Comparison of ENCODE assay signal across 9 mouse cellular contexts in genomic region chr4:107139836-107140631, GRCm38 (mm10). TPM values are rescaled to one million over a fixed set of nuclear protein-coding genes. Genes with fewer than 3 reads are reported as not detected.
DNase-seq lines count a peak whose midpoint lies in the region; ATAC-seq and TF ChIP-seq lines count a peak whose summit lies in the region.
"Had no signal": no experiment of that assay in that cellular context is flagged by ENCODE, and none has a peak within 500 bp of the region (broad histone marks: within the 10 kb centered on the region; RNA-seq: fewer than 3 reads in every experiment).

No protein-coding gene starts in this region.

- no peak overlapping the region for H3K4me2 ChIP-seq in forebrain, embryonic 15.5 days (replicated peaks)
- H3K4me2 ChIP-seq in midbrain, postnatal 0 days (ENCODE audit: low read depth, low read length, poor library complexity, severe bottlenecking), result no peak overlapping the region
- H3K4me2 ChIP-seq in heart, embryonic 11.5 days, result no peak overlapping the region

- no peaks in the 10 kb centered on the region for H3K9me3 ChIP-seq in forebrain, embryonic 15.5 days
- no peaks in the 10 kb centered on the region for H3K9me3 ChIP-seq in midbrain, postnatal 0 days (ENCODE audit: low read length)
- no peaks in the 10 kb centered on the region for H3K9me3 ChIP-seq in heart, embryonic 11.5 days (replicated peaks; ENCODE audit: control insufficient read depth, low read length)

- no peak overlapping the region for H3K9ac ChIP-seq in forebrain, embryonic 15.5 days (replicated peaks)
- H3K9ac ChIP-seq in midbrain, postnatal 0 days (replicated peaks; ENCODE audit: low read length, poor library complexity, severe bottlenecking), result no peak overlapping the region
- no peak overlapping the region for H3K9ac ChIP-seq in heart, embryonic 11.5 days (ENCODE audit: low read depth, low read length)

- H3K4me1 ChIP-seq in forebrain, embryonic 15.5 days, result peaks cover 28% of the 10 kb centered on the region
- H3K4me1 ChIP-seq in midbrain, postnatal 0 days (ENCODE audit: insufficient read depth, low read length), result peaks cover 4% of the 10 kb centered on the region; the same call in 1 of the 2 replicates
- peaks cover 30% of the 10 kb centered on the region for H3K4me1 ChIP-seq in heart, embryonic 11.5 days (ENCODE audit: control insufficient read depth, insufficient read depth, low read length)

- ATAC-seq in forebrain, embryonic 15.5 days (replicated peaks), result no peak
- no peak; the same call in 1 of the 2 replicates for ATAC-seq in midbrain, postnatal 0 days (ENCODE audit: low FRiP score)
- no peak; the same call in 1 of the 2 replicates for ATAC-seq in heart, embryonic 11.5 days (replicated peaks; ENCODE audit: insufficient number of reproducible peaks, low FRiP score, low TSS enrichment)

- TF ChIP-seq CTCF in midbrain, postnatal 0 days (IDR thresholded peaks at IDR 0.05), result no peak

- no peaks in the 10 kb centered on the region for H3K36me3 ChIP-seq in forebrain, embryonic 15.5 days
- H3K36me3 ChIP-seq in midbrain, postnatal 0 days (ENCODE audit: insufficient read depth, low read length), result no peaks in the 10 kb centered on the region
- H3K36me3 ChIP-seq in heart, embryonic 11.5 days (ENCODE audit: control insufficient read depth, insufficient read depth, low read length), result no peaks in the 10 kb centered on the region

- H3K27ac ChIP-seq in forebrain, embryonic 15.5 days (replicated peaks), result peak overlapping the region; percentile 46
- H3K27ac ChIP-seq in midbrain, postnatal 0 days (ENCODE audit: low read depth, low read length), result peak overlapping the region; percentile 47
- no peak overlapping the region for H3K27ac ChIP-seq in heart, embryonic 11.5 days (ENCODE audit: low read depth, low read length)

- WGBS in forebrain, embryonic 15.5 days, result 45% methylated on average over 13 of the region's 13 CpGs
- WGBS in midbrain, postnatal 0 days, result 56% methylated on average over 13 of the region's 13 CpGs
- 51% methylated on average over 13 of the region's 13 CpGs for WGBS in heart, embryonic 11.5 days (ENCODE audit: insufficient replicate concordance)

- no peaks in the 10 kb centered on the region for H3K27me3 ChIP-seq in forebrain, embryonic 15.5 days
- no peaks in the 10 kb centered on the region for H3K27me3 ChIP-seq in midbrain, postnatal 0 days (ENCODE audit: insufficient read depth, low read length)
- no peaks in the 10 kb centered on the region for H3K27me3 ChIP-seq in heart, embryonic 11.5 days (ENCODE audit: control insufficient read depth, insufficient read depth, low read length)

- no peak overlapping the region for H3K4me3 ChIP-seq in forebrain, embryonic 15.5 days
- no peak overlapping the region for H3K4me3 ChIP-seq in midbrain, postnatal 0 days (ENCODE audit: low read depth, low read length)
- no peak overlapping the region for H3K4me3 ChIP-seq in heart, embryonic 11.5 days (ENCODE audit: low read depth, low read length)

- peak; percentile 42 for DNase-seq in adrenal gland, postnatal 14 days
- no peak for DNase-seq in adrenal gland, postnatal 10 days
- DNase-seq in kidney, postnatal 14 days, result peak; percentile 64
- no peak for DNase-seq in midbrain, postnatal 0 days (ENCODE audit: low spot score)
- no peak for DNase-seq in cerebellum, adult 8-10 months
- no peak for DNase-seq in heart, adult 11 months

RNA-seq across cellular contexts. Expression of gene Tmem59, which starts 38.2 kb away (rescaled TPM):
- 261 and 291 TPM in 2 replicates for total RNA-seq in adrenal gland, postnatal 14 days (2021)
- total RNA-seq in adrenal gland, postnatal 10 days (2021), result 100 to 1,000 TPM; 288 to 289 TPM
- polyA plus RNA-seq in forebrain, embryonic 15.5 days (2015; fragmentation: Nextera tagmentation; extraction: Ambion mirVana), result 373 and 391 TPM in 2 replicates
- 127 and 153 TPM in 2 replicates for total RNA-seq in midbrain, postnatal 0 days (2014; rRNA removed)
- 338 and 347 TPM in 2 replicates for polyA plus RNA-seq in midbrain, postnatal 0 days (2015; fragmentation: Nextera tagmentation; extraction: Ambion mirVana)
- 302 and 326 TPM in 2 replicates for polyA plus RNA-seq in heart, embryonic 11.5 days (2014; fragmentation: Nextera tagmentation; extraction: Ambion mirVana)

RNA-seq across cellular contexts. Expression of gene Tceanc2, which starts 38.9 kb away (rescaled TPM):
- total RNA-seq in adrenal gland, postnatal 14 days (2021), result 27.9 and 31.3 TPM in 2 replicates
- total RNA-seq in adrenal gland, postnatal 10 days (2021), result 10 to 100 TPM; 22.4 to 22.8 TPM
- 30.7 and 45.9 TPM in 2 replicates for polyA plus RNA-seq in forebrain, embryonic 15.5 days (2015; fragmentation: Nextera tagmentation; extraction: Ambion mirVana)
- 8.1 and 12.1 TPM in 2 replicates for total RNA-seq in midbrain, postnatal 0 days (2014; rRNA removed)
- polyA plus RNA-seq in midbrain, postnatal 0 days (2015; fragmentation: Nextera tagmentation; extraction: Ambion mirVana), result 21.3 and 33.4 TPM in 2 replicates
- polyA plus RNA-seq in heart, embryonic 11.5 days (2014; fragmentation: Nextera tagmentation; extraction: Ambion mirVana), result 19.0 and 19.6 TPM in 2 replicates

RNA-seq across cellular contexts. Expression of gene Cdcp2, which starts 43.3 kb away (rescaled TPM):
- total RNA-seq in adrenal gland, postnatal 14 days (2021), result not detected in 2 replicates
- under 1 TPM in 1 of 2 experiments, not detected in 1; 0.12 TPM for total RNA-seq in adrenal gland, postnatal 10 days (2021)
- polyA plus RNA-seq in forebrain, embryonic 15.5 days (2015; fragmentation: Nextera tagmentation; extraction: Ambion mirVana), result not detected in 2 replicates
- 0.22 TPM in 1 of 2 replicates, not detected in the other for total RNA-seq in midbrain, postnatal 0 days (2014; rRNA removed)
- 0.06 and 0.12 TPM in 2 replicates for polyA plus RNA-seq in midbrain, postnatal 0 days (2015; fragmentation: Nextera tagmentation; extraction: Ambion mirVana)
- not detected in 2 replicates for polyA plus RNA-seq in heart, embryonic 11.5 days (2014; fragmentation: Nextera tagmentation; extraction: Ambion mirVana)
- polyA plus RNA-seq: small intestine, adult 2 months had no signal

Comparison
In these comparisons a context has a peak if more than half of its experiments do, and no peak if none do; other contexts are left out.
1. DNase-seq: peak in adrenal gland, postnatal 14 days (single experiment) and kidney, postnatal 14 days (single experiment); none in adrenal gland, postnatal 10 days (single experiment), midbrain, postnatal 0 days (single experiment), cerebellum, adult 8-10 months (single experiment) and heart, adult 11 months (single experiment).